Mouse (Mus musculus): ENCODE measurements around the gene Arhgap22. TPM values are rescaled to one million over a fixed set of nuclear protein-coding genes. Genes with fewer than 3 reads are reported as not detected.
A peak's percentile ranks its signal among the peaks of the same experiment; 100 is the strongest.

The Arhgap22 gene
- polyA plus RNA-seq, 1 experiment, result 20.5 TPM

DNA sequence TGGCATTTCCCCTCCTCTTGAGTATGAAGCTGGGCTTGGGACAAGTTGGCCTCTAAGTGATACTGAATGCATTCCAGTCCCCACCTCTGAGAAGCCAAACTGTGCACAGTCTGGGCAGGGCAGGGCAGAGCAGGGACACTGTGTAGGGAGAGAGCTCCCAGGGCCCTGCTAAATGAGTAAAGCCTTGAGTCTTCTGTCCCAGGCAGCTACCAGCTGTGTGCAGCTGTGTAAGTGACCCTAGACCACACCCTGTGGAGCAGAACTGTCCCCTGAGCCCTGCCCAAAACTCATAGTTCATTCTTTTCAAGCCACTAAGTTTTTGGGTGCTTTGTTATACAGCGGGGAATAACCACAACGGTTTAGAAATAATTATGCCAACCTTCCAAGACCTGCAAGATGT, 67.1 kb downstream of the Arhgap22 start:
- no peak for DNase-seq (ENCODE audit: low spot score)

DNA sequence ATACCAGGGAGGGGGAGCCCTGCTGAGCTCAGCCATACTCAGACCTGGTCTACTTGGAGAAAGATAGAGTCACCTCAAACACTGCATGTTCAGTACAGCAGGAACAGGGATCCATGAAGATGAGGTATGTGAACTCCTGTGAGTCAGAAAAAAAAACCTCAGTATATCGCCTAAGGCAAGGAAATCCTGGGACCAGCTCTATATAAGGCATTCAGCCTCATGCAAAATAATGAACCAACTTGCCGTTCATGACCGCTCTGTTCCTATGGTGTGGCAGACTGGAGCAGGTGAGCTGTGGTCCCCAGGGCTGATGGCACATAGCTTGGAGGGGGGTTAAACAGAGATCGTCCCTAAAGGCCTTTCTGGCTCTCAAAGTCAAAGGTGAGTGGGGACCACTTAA, 68.6 kb downstream of the Arhgap22 start:
- no peak for DNase-seq (ENCODE audit: low spot score)

GRCm38 (mm10) chr14:33287920-33288319, 74.1 kb downstream of the Arhgap22 start:
- DNase-seq (ENCODE audit: low spot score), result no peak

DNA sequence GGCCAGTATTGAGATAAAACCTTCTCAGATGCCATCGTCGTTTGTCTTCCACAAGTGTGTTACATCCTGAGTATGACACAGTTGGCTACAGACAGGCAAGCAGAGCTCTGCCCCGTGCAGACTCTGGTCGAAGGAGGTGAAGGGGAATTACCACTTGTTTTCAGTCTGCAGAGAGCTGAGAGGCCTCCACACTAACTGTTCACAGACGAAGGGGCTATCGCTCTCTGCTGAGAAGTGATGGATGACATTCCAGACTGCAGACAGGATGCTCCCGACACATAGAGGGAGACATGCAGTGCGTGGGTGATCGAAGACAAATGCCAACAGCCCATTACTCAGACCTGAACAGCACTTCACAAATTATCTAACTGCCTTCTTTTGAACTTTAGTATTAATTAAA, 76.2 kb downstream of the Arhgap22 start:
- no peak for DNase-seq (ENCODE audit: low spot score)

DNA sequence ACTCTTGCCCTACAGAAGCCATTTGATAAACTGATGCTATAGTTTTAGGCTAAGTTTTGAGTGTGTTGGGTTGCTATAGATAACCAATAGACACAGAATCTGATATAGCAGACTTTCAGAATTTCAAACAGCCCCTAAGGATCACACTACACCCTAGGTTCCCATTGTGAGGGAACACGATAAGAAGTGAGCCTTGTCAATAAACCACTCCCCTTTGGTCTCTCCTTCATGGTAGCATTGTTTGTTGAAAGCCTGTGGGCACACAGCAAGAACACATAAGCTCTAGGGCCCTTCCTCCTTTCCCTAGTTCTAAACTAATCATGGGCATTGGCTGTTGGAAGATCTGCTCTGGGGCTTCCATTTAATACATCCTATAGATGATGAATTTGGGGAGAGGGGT, 80.7 kb downstream of the Arhgap22 start:
- DNase-seq (ENCODE audit: low spot score), result no peak

DNA sequence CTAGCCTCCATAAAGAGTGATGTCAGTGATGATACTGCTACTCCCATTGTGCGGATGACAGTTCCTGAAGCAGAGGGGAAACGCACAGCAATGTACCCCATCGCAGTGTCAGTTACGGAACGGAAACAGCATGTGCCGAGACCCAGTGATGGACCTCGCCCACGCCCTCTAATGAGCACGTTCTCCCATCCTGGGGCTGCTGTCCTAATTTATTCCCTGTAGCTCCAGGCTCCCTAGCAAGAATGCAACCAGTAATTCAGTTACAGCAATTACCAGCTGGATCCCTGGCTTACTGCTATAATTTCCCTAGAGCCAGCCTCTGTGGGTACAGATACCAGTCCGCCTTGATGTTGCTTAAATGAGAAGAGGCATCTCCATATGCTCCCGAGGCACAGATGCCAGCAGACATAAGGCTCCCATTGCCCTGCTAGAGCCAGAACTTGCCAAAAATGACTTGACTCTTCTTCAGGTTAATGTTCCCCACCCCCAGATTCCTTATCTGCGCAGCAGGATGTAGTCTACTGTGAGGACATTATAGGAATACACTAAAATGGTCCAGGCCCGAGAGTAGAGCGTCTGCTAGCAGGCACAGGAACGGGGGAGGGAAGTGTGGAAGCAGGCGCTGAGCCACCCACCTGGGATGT, 83.0 kb downstream of the Arhgap22 start:
- no peak for DNase-seq (ENCODE audit: low spot score)

- no peak for DNase-seq (ENCODE audit: low spot score)
Observed at GRCm38 (mm10) chr14:33300591-33300990, 86.8 kb downstream of the Arhgap22 start.

- DNase-seq (ENCODE audit: low spot score), result no peak
Observed at GRCm38 (mm10) chr14:33303348-33303819, 89.6 kb downstream of the Arhgap22 start.

DNA sequence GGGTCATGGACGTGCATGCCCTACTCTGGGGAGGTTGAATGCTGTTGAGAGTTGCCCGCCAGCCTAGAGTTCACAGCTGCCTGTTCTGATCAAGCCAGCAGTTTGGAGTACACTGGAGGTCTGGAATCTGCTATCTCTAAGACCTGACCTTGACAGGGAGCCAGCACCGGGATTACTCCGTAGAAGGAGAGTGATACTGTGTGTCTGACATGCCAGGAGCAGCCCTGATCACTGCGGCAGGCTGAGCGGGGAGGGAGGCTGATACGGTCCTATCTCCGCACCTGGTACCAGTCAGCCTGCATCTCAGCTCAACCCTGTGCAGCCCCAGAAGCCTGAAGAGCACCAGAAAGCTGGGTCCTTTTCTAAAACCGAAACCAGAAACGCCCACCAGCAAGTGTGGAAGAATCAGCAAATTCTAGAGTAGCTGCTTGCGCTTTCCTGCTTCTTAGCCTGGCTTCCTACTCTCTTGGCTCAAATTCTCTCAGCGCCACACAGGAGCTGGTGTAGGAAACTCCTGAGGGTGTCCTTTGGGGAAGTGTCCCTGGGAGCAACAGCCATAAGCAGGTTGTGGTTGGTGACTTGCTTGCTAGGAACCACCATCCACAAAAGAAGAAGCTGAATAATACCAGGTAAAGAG, 91.9 kb downstream of the Arhgap22 start:
- DNase-seq (ENCODE audit: low spot score), result no peak

GRCm38 (mm10) chr14:33310719-33311118, 96.9 kb downstream of the Arhgap22 start:
- DNase-seq (ENCODE audit: low spot score), result no peak

GRCm38 (mm10) chr14:33312309-33312708, 98.5 kb downstream of the Arhgap22 start:
- DNase-seq (ENCODE audit: low spot score), result no peak

- no peak for DNase-seq (ENCODE audit: low spot score)
Observed at GRCm38 (mm10) chr14:33313624-33314023, 99.8 kb downstream of the Arhgap22 start.

DNA sequence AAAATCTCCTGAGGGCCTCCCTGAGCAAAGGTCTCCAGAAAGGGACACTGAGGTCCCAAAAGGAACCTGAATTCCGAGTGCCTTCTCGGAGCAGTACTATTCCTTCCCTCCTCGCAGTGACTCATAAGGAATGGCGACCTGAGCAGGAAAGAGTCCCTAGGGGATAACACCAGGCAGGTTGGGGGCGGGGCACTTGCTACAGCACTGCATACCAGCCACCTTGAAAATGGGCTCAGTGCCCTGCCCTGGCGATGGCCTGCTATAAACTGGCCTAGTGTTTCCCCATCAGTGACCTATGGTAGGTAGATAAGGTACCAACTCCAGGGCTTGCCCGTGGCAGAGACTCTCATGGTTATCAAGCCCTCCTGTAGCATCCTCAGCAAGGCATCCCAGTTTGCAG, 100.3 kb downstream of the Arhgap22 start:
- no peak for DNase-seq (ENCODE audit: low spot score)

- DNase-seq (ENCODE audit: low spot score), result no peak
Observed at GRCm38 (mm10) chr14:33315111-33315510, 101.3 kb downstream of the Arhgap22 start.

DNA sequence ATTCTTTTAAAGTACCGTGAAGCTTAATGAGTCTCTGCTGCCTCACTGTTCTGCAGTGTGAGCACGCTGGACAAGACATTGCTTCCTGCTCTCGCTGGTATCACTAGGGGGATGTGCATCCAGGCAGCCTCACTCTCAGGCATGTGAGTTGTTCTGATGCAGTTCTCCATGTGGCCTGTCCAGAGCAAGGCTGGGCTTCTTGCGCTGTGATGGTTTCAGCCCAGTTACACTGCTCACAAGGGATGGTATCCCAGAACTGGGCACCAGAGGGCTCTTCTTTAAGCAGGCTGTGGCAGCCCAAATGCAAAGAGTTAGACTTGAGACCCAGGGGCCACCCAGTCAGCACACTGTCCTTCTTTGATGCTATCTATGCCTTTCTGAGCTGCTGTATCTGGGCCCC, 101.9 kb downstream of the Arhgap22 start:
- no peak for DNase-seq (ENCODE audit: low spot score)

DNA sequence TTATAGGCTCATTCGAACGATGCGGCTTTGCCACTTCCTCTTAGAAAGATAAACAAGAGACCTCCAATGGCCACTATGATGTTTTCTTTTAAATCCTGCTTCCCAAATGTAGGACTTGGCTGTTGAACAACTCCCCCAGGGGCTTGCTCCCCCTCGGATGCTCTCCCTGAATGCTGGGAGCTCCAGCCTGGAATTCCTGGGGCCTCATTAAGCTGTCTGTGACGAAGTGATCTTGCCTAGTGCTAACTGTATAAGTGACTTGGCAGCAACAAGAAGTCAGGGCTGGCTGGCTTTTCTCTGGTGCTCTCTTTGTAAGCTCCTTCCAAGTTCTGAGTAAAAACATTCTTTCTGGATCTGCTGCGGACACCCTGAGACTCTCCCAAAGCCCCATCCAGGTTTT, 104.1 kb downstream of the Arhgap22 start:
- no peak for DNase-seq (ENCODE audit: low spot score)

DNA sequence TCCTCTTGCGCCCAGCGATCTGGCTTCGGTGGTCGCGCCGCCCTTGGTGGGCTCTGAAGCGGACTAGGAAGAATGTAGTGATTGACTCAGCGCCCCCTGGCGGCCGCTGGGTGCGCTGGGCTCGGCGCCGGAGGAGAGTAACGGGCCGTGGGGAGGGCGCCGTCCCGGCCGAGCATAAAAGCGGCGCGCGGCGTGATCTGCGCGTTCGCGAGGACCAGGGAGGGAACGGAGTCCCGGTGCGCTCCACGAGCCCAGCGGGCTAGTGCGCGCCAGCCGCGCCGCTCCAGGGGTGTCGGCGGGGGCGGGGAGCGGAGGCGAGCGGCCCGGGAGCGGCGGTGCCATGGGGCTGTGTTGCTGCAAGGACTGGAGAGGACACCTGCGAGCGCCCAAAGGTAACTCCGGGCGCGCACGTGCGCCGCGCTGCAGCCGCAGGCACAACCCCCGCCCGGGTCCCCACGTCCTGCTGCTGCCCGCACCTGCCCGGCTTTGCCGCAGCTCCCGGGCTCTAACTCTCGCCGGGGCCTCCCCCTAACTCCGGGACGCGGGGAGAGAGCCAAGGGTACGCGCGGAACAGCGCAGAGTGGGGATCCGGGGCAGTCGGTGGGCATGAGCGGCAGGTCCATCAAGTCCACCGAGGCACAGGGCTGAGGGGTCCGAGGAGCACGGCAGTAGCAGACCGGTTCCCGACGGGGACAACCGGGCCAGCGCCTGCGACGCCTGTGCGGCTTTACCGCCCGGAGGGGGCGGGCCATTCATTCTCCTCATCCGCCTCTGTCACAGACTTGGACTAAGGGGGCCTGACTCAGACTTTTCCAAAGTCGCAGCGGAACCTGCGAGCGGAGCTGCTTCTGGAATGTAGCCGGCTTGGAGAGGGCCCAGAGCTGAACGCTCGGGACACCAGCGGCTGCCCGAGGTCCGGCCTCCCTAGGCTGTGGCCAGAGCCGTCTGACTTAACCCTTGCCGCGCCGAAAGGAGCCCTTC, 106.0 kb downstream of the Arhgap22 start:
- DNase-seq (ENCODE audit: low spot score), result peak; percentile 70

GRCm38 (mm10) chr14:33320856-33321255, 107.0 kb downstream of the Arhgap22 start:
- no peak for DNase-seq (ENCODE audit: low spot score)

DNA sequence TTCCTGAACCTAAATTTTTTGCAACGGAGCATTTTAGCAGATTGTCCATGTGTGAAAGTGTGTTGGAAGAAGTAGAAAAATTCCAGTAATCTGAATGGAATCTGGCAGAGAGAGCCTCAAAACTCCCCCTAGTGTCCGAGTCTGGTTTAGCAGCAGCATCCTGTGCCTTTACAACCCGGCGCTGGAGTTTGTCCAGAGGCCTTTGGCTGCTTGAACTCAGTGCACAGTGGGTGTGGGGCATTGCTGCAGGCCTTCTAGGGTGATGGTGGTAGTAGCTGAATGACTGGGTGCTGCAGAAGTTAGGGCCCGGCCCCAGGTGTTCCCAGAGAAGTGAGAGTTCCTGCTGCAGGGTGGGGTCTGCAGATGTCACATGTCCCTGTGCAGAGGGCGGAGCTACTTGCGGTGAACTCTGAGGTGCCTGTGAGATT, 108.8 kb downstream of the Arhgap22 start:
- no peak for DNase-seq (ENCODE audit: low spot score)

GRCm38 (mm10) chr14:33324556-33324955, 110.7 kb downstream of the Arhgap22 start:
- DNase-seq (ENCODE audit: low spot score), result no peak

DNA sequence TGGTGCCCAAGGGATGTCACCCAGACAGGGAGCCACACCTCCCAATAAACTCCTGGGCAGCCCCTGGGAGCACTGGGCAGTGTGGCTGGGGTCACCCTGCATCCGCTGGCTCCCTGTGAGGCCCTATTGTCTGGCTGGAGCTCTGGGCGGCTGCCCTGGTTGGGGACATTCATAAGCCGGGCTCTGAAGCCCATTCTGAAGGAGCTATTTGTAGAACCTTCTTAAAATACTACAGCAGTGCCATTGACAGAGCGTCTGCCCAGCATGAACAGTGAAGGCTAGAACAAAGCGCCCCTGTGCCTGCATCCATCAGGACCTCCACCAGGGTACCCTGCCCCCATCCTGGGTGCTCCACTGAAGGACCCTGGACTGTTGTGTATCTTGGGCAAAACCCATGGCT, 114.5 kb downstream of the Arhgap22 start:
- no peak for DNase-seq (ENCODE audit: low spot score)

DNA sequence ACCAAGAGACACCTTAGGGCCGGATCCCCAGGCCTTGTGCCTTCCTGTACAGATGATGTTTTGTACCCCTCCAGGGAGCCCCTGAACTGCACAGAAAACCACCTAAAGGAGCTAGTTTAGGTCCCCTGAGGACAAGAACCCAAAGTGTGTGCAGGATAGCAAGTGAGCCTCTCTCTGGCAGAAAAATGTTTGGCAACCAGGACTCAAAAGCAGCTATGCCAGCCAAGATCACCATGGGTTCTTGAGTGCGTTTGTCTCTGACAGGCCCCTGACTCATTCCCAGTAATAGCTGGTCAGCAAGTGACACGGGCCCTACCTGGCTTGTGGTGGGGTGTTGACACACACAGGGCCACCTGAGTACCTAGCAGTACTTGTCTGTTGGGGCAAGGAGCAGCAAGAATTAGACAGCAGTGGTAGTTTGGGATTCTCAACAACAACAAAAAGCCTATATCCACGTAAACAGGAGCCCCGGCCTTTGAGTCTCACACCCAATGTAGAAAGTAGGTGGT, 115.5 kb downstream of the Arhgap22 start:
- DNase-seq (ENCODE audit: low spot score), result no peak

All from urinary bladder, adult 2 months (tissue).